Mouse (Mus musculus): Measurements from ENCODE around the gene Adgre5.

The Adgre5 gene

DNA sequence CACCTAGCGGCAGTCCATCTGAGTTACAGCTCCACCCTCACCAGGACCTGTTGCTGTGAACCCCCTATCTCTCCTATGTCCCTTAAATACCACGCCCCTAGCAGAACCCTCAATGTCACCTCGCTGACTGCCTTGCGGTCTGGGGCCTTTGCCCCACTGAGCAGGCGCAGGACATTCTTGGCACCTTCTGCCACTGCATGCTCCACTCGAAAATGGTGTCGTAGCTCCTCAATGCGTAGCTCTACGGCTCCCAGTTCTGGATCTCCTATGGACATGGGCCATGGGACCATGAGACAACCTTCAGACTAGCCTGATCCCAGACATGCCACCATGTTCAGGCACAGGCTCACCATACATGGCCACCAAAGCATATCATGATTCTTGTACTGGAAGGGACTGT lies 56.6 kb downstream of the Adgre5 start:
- no peak for DNase-seq (ENCODE audit: low spot score)

GRCm38 (mm10) chr8:83681099-83681498 lies 60.0 kb downstream of the Adgre5 start:
- no peak for DNase-seq (ENCODE audit: low spot score)

GRCm38 (mm10) chr8:83680603-83681002 lies 60.5 kb downstream of the Adgre5 start:
- no peak for DNase-seq (ENCODE audit: low spot score)

- no peak for DNase-seq (ENCODE audit: low spot score)
Measured at GRCm38 (mm10) chr8:83679866-83680265, 61.3 kb downstream of the Adgre5 start.

DNA sequence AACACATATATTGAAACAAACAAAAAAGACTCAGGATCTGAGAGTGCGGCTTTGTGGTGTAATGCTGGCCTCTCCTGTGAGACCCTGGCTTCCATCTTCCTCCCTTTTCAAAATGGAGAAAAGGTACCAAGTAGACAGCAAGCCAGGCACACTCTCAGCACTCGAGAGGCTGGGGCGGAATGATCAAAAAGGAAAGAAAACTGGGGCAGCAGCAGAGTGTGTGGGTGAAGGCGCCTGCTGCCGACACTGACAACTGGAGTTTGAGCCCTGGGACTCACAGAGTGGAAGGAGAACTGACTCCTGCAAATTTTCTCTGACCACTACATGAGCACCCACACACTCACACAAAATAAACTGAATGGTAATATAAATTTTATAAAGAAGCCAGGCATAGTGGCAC lies 66.6 kb downstream of the Adgre5 start:
- DNase-seq (ENCODE audit: low spot score) = no peak
